Mouse (Mus musculus) CD4-positive, CD25-positive, alpha-beta regulatory T cell, adult 4 months (primary cell): ENCODE results near the gene Pax4. TPM values are rescaled to one million over a fixed set of nuclear protein-coding genes. Genes with fewer than 3 reads are reported as not detected.

Experiments
- ATAC-seq: one replicate; pipeline ENCODE4 v1.8.0; 2017
- polyA plus RNA-seq, 2 experiments: library from polyadenylated mRNA; unstranded; fragments of 100-300 nt; shearing (Covaris generic); gene quantifications; one replicate each; pipeline ENCODE4 v1.2.1; 2017

Pax4 gene
- polyA plus RNA-seq, 2 experiments from 2014 or later: not detected

DNA sequence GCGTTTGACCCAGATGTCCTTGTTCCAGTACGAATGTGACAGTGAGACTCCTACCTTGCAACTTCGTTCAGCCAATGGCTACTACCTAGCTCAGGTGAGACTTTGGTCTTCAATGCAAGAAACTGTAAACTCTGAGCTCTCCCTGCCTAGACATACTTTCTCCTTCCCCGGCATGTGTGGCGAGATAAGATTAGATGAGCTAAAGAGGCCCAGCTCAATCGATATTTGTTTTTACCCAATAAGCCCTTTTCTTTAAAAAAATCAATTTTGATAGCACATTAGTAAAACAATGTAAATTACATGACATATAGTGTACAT is 17.7 kb downstream of the Pax4 start:
- ATAC-seq: no peak

- ATAC-seq: no peak
Measured at GRCm38 (mm10) chr6:28430795-28431537, 18.2 kb downstream of the Pax4 start.

- no peak for ATAC-seq
Measured at GRCm38 (mm10) chr6:28429870-28430269, 19.3 kb downstream of the Pax4 start.

GRCm38 (mm10) chr6:28428290-28428689 is 20.9 kb downstream of the Pax4 start, which contains the start of gene Gcc1:
TSS of gene Gcc1 (minus strand) at chr6:28428390.
- no peak for ATAC-seq

GRCm38 (mm10) chr6:28427096-28427839 is 21.9 kb downstream of the Pax4 start, which contains the start of gene Fscn3:
TSS of gene Fscn3 (plus strand) at chr6:28427789.
- peak; percentile 60 for ATAC-seq

GRCm38 (mm10) chr6:28425019-28425418 is 24.1 kb downstream of the Pax4 start:
- no peak for ATAC-seq

- no peak for ATAC-seq
Measured at GRCm38 (mm10) chr6:28423767-28424695, 25.1 kb downstream of the Pax4 start.

- ATAC-seq: peak; percentile 44
Measured at GRCm38 (mm10) chr6:28423313-28423712, 25.8 kb downstream of the Pax4 start, which contains the start of gene Arf5. TSS of gene Arf5 (plus strand) at chr6:28423560.

DNA sequence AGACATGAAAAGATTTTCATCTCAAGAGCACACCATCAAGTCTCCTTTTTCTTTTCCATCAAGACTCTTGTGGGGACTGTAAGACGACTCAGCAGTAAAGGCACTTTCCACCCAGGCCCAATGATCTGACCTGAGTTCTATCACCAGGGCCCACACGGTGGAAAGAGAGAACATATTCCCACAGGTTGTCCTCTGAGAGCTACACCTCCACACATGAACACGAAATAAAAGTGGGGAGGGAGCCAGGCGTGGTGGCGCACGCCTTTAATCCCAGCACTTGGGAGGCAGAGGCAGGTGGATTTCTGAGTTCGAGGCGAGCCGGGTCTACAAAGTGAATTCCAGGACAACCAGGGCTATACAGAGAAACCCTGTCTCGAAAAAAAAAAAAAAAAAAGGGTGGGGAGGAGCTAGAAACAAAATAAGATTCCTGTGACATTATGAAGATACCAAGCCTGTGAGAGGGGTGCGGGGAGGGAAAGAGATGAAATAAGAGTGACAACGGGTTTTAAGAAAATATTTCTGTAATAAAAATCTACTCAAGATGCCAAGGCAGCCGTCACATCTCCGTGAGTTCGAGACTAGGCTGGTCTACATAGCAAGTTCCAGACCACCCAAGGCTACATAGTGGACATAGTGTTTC is 26.4 kb downstream of the Pax4 start:
- no peak for ATAC-seq

GRCm38 (mm10) chr6:28421469-28422000 is 27.6 kb downstream of the Pax4 start:
- peak; percentile 92 for ATAC-seq

DNA sequence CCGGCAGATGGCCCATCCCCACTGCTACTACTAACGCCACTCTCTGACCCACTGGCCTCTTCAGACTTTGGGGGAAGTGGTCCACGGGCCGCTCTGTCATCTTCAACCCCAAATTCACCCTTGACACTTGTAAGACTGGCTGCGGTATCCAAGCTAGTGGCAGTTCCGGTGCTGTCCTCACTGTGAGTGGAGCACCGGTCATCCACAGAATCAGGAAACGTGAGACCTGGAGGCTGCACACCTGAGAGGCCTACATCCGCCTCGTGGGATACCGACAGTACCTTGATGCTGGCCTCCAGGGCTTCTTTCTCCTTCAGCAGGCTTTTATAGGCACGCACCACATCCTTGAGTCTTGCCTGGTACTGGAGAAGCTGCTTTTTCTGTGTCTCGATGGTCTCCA is 28.3 kb downstream of the Pax4 start:
- ATAC-seq: no peak

DNA sequence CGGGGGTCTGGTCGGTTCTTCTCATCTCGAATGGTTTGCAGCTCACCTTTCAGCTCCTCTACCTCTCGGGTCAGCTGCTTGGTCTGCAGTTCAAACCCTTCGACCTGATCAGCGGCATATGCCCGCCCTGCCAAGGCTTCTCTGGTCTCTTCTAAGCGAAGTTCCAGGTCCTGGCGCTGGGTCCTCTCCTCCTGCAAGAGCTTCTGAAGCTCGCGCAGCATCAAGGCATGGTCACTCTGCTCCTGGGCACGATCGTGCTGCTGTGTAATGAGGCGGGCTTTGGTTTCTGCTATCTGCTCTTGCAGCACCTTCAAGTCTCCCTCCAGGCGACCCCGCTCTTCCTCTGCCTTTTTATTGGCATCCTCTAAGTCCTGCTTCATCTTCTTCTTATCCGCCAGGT is 28.8 kb downstream of the Pax4 start:
- ATAC-seq: no peak

GRCm38 (mm10) chr6:28419673-28420072 is 29.5 kb downstream of the Pax4 start:
- ATAC-seq: no peak

DNA sequence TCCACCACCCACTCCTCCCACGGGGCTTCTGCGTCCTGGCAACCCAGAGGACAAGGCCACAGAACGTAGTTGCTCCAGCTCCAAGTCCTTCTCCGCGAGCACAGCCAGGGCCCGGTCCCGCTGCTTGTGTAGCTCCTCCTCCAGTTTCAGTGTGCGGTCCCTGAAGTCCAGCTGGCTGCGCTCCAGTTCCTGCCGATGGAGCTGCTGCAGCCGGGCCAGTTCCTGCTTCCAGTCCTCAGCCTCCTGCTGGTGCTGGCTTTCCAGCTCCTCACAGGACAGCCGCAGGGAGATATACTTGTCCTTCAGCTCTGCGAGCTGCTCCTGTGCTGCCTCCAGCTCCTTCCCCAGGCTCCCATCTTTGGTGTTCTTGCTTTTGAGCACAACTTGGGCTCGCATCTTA is 30.7 kb downstream of the Pax4 start:
- no peak for ATAC-seq

DNA sequence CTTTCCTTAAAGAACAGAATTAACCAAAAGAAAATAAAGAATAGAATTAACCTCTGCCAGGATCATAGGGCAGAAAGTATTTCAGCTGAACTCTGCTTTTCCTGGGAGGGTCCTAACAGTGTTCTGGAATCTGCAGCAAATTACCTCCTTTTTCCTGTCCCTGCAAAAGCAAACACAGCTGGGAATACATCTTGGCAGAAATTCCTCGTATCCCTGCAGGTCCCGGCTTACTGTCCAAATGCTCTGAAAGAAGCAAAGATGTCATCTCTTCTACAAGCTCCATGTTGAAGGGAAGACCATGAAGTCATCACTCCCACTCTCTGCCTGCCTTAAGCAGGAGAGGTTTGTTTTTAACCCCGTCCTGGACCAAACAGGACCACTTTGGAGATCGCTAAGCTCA is 32.2 kb downstream of the Pax4 start:
- no peak for ATAC-seq

- no peak for ATAC-seq
Measured at GRCm38 (mm10) chr6:28411236-28411635, 37.9 kb downstream of the Pax4 start.

DNA sequence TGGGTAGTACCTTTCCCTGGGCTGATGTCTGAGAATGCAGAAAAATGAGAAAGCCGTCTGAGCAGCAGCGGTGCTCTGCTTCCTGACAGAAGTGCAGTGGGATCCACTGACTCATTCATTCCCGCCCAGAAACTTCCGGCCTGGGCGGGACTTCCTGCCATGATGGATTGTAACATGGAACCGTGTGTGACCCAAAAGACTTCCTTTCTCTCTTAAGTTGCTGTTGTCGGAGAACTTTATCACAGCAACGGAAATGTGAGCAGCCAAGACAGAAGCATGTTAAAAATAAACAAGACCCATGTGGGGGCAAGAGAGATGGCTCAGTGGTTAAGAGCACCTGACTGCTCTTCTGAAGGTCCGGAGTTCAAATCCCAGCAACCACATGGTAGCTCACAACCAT is 39.1 kb downstream of the Pax4 start:
- peak; percentile 80 for ATAC-seq

- ATAC-seq: no peak
Measured at GRCm38 (mm10) chr6:28399791-28400190, 49.4 kb downstream of the Pax4 start.

DNA sequence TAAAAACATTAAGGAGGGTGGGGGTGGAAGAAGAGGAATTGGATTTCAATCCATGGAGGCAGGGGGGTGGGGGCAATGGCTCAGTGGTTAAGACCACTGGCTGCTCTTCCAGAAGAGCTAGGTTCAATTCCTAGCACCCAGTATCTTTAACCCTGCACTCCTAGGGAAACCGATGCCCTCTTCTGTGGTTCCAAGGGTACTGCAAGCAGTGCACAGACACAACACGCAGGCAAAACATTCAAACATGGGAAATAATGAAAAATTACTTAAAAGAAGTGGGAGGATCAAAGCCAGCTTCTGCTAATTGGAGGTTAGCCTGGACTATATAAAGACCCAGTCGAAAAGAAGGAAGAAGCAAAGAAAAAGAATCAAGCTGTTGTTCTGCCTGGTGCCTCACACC is 50.4 kb downstream of the Pax4 start:
- no peak for ATAC-seq

DNA sequence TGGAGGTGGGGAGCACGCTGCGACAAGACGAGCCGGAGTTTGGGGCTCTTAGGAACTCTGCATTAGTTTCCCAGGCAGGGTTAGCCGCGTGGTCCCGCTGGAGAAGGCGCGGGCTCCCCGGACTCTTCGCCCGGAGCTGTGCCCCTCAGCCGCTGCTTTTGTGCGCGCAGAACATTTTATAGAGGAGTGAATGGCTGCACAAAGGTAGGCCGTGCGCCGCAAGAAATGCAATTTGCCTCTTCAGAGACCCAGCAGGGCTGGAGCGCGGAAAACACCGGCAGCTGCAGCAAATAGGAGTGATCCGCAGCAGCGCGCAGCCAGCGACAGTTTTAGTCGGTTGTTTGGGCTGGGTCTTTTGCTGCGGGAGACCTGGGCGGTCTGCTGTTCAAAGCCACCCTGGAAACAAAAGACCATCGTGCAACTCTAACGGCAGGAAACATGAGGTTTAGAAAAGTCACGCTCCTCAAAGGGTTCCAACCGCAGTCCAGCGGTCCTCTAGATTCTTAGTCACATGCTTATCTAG is 51.4 kb downstream of the Pax4 start, which contains the start of gene Zfp800:
Gene Zfp800, minus strand, starts transcription at position 325 of the 523 bp plus-strand sequence.
- peak; percentile 53 for ATAC-seq

DNA sequence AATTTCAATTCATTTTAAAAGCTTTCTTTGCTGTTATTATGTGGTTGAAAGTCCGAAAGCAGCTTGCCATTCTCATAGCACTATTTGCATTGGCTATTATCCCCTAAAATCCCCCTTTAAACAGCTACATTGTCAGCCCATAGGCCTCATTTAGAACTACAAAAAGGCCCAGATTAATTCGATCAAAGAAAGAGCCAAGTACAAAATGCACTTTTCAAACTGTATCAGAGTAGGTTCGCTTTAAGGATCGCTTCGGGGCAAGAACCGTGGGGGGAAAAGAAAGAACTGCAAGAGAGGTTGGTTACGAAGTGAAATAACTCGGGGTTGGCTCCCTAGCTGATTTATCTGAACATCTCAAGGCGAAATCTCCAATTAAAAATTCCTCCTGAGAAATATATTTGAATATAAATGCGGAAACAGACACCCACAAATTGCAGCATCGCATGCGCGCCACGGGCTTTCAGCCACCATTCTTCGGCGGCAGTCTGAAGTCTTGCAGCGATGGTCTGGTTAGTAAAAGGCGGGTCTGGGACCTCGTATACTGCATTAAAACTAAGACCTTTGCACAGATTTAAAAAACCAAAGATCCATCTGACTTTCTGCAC is 52.2 kb downstream of the Pax4 start:
- ATAC-seq: peak; percentile 56
